Mouse (Mus musculus) cortical plate, adult 2 months (tissue): Measurements from ENCODE around the gene Cfap299.

Experiments
- CTCF ChIP-seq: fragments of 200-500 bp; IDR thresholded peaks from 2 replicates; pipeline ENCODE4 v1.5.1; 2011; ENCODE audit warnings: mild to moderate bottlenecking, control low read depth, low read length; ENCODE audit not compliant: insufficient read depth; ENCODE audit errors: extremely low read depth
- POLR2A ChIP-seq: fragments of 200-500 bp; IDR thresholded peaks from 2 replicates; pipeline ENCODE4 v1.6.1; 2011; ENCODE audit warnings: mild to moderate bottlenecking, low read length, control low read depth; ENCODE audit not compliant: insufficient read depth; ENCODE audit errors: extremely low read depth

- TF ChIP-seq POLR2A (no peak), CTCF (no peak)
Observed at GRCm38 (mm10) chr5:98574711-98575470, 245.8 kb downstream of the Cfap299 start.
